Mouse (Mus musculus) liver, adult 2 months (tissue): ENCODE results near the gene Zfp408. TPM values are rescaled to one million over a fixed set of nuclear protein-coding genes. Genes with fewer than 3 reads are reported as not detected.
"Not testable (repeated sequence)": the region's sequence is repeated elsewhere in the genome, so short reads cannot be mapped to it uniquely, and the experiment has no call there.

Source experiments
- DNase-seq: peaks from one replicate; pipeline ENCODE4 v3.0.0-alpha.2; 2011; ENCODE audit warnings: low read depth, low spot score; ENCODE audit errors: extremely low read depth
- H3K27ac ChIP-seq: fragments of 200-500 bp; replicated peaks from 2 replicates; pipeline ENCODE4 v1.5.1; 2012; ENCODE audit warnings: low read depth, mild to moderate bottlenecking, control low read depth, inconsistent platforms, low read length; ENCODE audit not compliant: insufficient read depth
- H3K27me3 ChIP-seq: fragments of 200-500 bp; 2 replicates; pipeline ENCODE4 v1.6.1; 2012; ENCODE audit warnings: mild to moderate bottlenecking, moderate library complexity, low read length, inconsistent platforms; ENCODE audit not compliant: control insufficient read depth, insufficient read depth
- H3K36me3 ChIP-seq: fragments of 200-500 bp; 2 replicates; pipeline ENCODE4 v1.6.1; 2012; ENCODE audit warnings: low read length, inconsistent platforms; ENCODE audit not compliant: control insufficient read depth, insufficient read depth
- H3K4me1 ChIP-seq: fragments of 200-500 bp; 2 replicates; pipeline ENCODE4 v1.6.1; 2011; ENCODE audit warnings: low read length; ENCODE audit not compliant: control insufficient read depth, insufficient read depth
- H3K4me3 ChIP-seq: fragments of 200-500 bp; 2 replicates; pipeline ENCODE4 v1.5.1; 2011; ENCODE audit warnings: low read depth, mild to moderate bottlenecking, control low read depth, low read length, moderate library complexity; ENCODE audit not compliant: insufficient read depth
- H3K79me2 ChIP-seq: fragments of 200-500 bp; 2 replicates; pipeline ENCODE4 v1.6.1; 2012; ENCODE audit warnings: inconsistent platforms, mild to moderate bottlenecking, low read length, moderate library complexity; ENCODE audit not compliant: control insufficient read depth, insufficient read depth
- H3K9ac ChIP-seq: fragments of 200-500 bp; 2 replicates; pipeline ENCODE4 v1.6.1; 2012; ENCODE audit warnings: low read depth, mild to moderate bottlenecking, control low read depth, inconsistent platforms, low read length
- CTCF ChIP-seq: fragments of 200-500 bp; IDR thresholded peaks from 2 replicates; pipeline ENCODE4 v1.5.1; 2011; ENCODE audit warnings: low read depth, low read length, control low read depth
- POLR2A ChIP-seq: fragments of 200-500 bp; IDR thresholded peaks from 2 replicates; pipeline ENCODE4 v1.6.1; 2011; ENCODE audit warnings: low read length, control low read depth; ENCODE audit not compliant: insufficient read depth; ENCODE audit errors: extremely low read depth
- WGBS: fragments of 180-500 bp; shearing (Covaris S2); methylation state at CpG from one replicate; pipeline ENCODE4 v1.1.7; 2018; 5-methylcytosine and 5-hydroxymethylcytosine counted together
- polyA plus RNA-seq: library from polyadenylated mRNA; depleted of rRNA; stranded (reverse); fragments of >200 nt; gene quantifications from 2 replicates; pipeline ENCODE4 v1.2.3, GENCODE M21; 2012
- total RNA-seq: library from RNA; depleted of rRNA; stranded (reverse); fragments of >200 nt; gene quantifications from 2 replicates; pipeline ENCODE4 v1.2.3, GENCODE M21; 2014

The Zfp408 gene
- total and polyA plus RNA-seq, 2 experiments, result 2.8 to 6.6 TPM

- no peak for TF ChIP-seq POLR2A
- TF ChIP-seq CTCF, result no peak
- H3K79me2 ChIP-seq, result 0 out of 2 replicates have a peak, but pooled peaks cover 4% of the 10 kb centered on the region
- WGBS, result 87% methylated on average over 8 of the region's 8 CpGs
- H3K27ac ChIP-seq, result no peak overlapping the region
- no peaks in the 10 kb centered on the region for H3K27me3 ChIP-seq
- no peak for DNase-seq
- no peak overlapping the region for H3K4me3 ChIP-seq
- H3K9ac ChIP-seq, result no peak overlapping the region
- peaks cover 33% of the 10 kb centered on the region for H3K4me1 ChIP-seq
- peaks cover 75% of the 10 kb centered on the region for H3K36me3 ChIP-seq
Observed at GRCm38 (mm10) chr2:91628171-91628570, 21.4 kb downstream of the Zfp408 start.

GRCm38 (mm10) chr2:91627486-91627885, 22.1 kb downstream of the Zfp408 start:
- Histone ChIP-seq H3K27me3 (no peaks in the 10 kb centered on the region), H3K36me3 (peaks cover 75% of the 10 kb centered on the region), H3K79me2 (no peaks in the 10 kb centered on the region), H3K27ac (no peak overlapping the region), H3K9ac (0 out of 2 replicates have a peak overlapping the region, but pooled peaks have one; percentile 8), H3K4me3 (no peak overlapping the region), H3K4me1 (peaks cover 27% of the 10 kb centered on the region)
- WGBS, result 72% methylated on average over 5 of the region's 5 CpGs
- DNase-seq, result no peak
- TF ChIP-seq CTCF (no peak), POLR2A (no peak)

- not testable (repeated sequence) for H3K27ac ChIP-seq, H3K27me3 ChIP-seq, H3K79me2 ChIP-seq, DNase-seq, H3K4me3 ChIP-seq, H3K4me1 ChIP-seq, H3K9ac ChIP-seq
- peaks cover 58% of the 10 kb centered on the region for H3K36me3 ChIP-seq
- WGBS, result 89% methylated on average over 7 of the region's 7 CpGs
Observed at GRCm38 (mm10) chr2:91623366-91623765, 26.2 kb downstream of the Zfp408 start.

- WGBS, result 95% methylated on average over 5 of the region's 5 CpGs
- Histone ChIP-seq H3K27me3 (no peaks in the 10 kb centered on the region), H3K36me3 (peaks cover 57% of the 10 kb centered on the region), H3K4me1 (0 out of 2 replicates have a peak, but pooled peaks cover 2% of the 10 kb centered on the region), H3K9ac (no peak overlapping the region), H3K79me2 (no peaks in the 10 kb centered on the region), H3K27ac (no peak overlapping the region), H3K4me3 (no peak overlapping the region)
- no peak for DNase-seq
- TF ChIP-seq POLR2A (no peak), CTCF (no peak)
Observed at GRCm38 (mm10) chr2:91622356-91622755, 27.2 kb downstream of the Zfp408 start.

GRCm38 (mm10) chr2:91609370-91609769, 40.2 kb downstream of the Zfp408 start:
- H3K79me2 ChIP-seq, H3K27me3 ChIP-seq, H3K4me1 ChIP-seq, H3K4me3 ChIP-seq, H3K9ac ChIP-seq, H3K27ac ChIP-seq, DNase-seq: not testable (repeated sequence)
- H3K36me3 ChIP-seq, result peaks cover 12% of the 10 kb centered on the region

GRCm38 (mm10) chr2:91602389-91602788, 47.2 kb downstream of the Zfp408 start:
- Histone ChIP-seq H3K79me2 (no peaks in the 10 kb centered on the region), H3K4me3 (no peak overlapping the region), H3K36me3 (peaks cover 28% of the 10 kb centered on the region), H3K27me3 (no peaks in the 10 kb centered on the region), H3K9ac (no peak overlapping the region), H3K4me1 (no peaks in the 10 kb centered on the region), H3K27ac (no peak overlapping the region)
- DNase-seq, result no peak
- WGBS, result 87% methylated on average over 4 of the region's 4 CpGs
- TF ChIP-seq POLR2A (no peak), CTCF (peak; percentile 14; the same call in 1 of the 2 replicates)
